Mouse (Mus musculus): ENCODE measurements around the gene Sh3pxd2a.

The Sh3pxd2a gene

DNA sequence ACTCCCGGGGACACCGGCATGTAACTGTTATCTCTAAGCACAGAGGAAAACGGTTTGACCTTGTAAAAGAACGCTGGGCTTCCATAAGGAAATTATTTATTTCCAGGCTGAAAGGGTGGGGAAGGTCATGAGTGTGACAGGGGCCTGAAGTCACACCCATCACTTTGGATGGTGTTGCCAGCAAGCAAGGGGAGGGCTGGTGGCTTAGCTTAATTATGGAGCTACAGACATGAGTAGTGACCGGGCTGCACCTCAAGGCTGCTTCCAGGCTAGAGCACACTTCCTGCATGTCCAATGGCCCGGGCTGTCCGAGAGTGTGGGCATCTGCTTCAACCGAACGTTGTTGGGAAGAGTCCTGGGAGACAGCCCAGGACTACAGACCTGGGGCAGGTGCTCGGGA lies 78.2 kb downstream of the Sh3pxd2a start:
- no peak for DNase-seq (ENCODE audit: extremely low read depth, insufficient read length, low spot score)

- DNase-seq (ENCODE audit: extremely low read depth, insufficient read length, low spot score): no peak
Measured at GRCm38 (mm10) chr19:47384639-47385038, 79.6 kb downstream of the Sh3pxd2a start.

DNA sequence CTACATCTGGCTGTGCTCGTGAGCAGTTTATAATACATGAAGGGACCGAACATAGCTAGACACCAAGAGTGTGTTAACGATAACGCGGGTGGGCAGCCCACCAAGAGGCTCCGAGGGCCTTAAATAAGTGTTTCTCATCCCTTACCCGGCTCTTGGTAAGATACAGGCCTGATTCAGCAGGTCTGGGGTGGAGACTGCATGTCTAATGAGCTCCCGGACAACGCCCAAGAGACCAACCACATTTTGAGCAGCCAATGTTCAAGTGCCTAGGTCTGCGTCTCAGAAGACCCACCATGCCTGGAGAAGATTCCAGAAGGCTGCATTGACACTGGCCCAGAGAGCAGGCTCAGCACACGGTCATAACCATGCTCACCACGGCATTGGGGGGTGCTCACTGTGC lies 80.2 kb downstream of the Sh3pxd2a start:
- no peak for DNase-seq (ENCODE audit: extremely low read depth, insufficient read length, low spot score)

- DNase-seq (ENCODE audit: extremely low read depth, insufficient read length, low spot score): no peak
Measured at GRCm38 (mm10) chr19:47382268-47382667, 81.9 kb downstream of the Sh3pxd2a start.

DNA sequence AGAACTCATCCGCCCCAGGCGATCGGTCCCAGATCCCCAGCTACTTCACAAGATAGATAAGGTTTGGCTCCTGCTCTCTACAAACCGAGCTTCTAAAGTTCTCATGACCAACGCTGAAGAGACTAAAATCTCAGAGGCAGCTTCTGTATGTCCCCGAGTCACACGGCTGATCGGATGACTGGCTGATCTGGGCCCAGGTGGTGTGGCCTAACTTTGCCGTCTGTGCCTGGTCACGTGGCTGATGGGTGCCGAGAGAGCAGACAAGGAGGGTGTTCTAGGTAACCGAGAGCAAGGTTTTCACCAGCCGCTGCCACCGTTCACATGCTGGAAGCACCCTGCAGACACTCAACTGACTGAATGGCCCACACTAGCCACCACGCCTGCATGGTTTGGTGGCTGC lies 83.2 kb downstream of the Sh3pxd2a start:
- DNase-seq (ENCODE audit: extremely low read depth, insufficient read length, low spot score): no peak

GRCm38 (mm10) chr19:47379141-47379540 lies 85.1 kb downstream of the Sh3pxd2a start:
- peak; percentile 39 for DNase-seq (ENCODE audit: extremely low read depth, insufficient read length, low spot score)

DNA sequence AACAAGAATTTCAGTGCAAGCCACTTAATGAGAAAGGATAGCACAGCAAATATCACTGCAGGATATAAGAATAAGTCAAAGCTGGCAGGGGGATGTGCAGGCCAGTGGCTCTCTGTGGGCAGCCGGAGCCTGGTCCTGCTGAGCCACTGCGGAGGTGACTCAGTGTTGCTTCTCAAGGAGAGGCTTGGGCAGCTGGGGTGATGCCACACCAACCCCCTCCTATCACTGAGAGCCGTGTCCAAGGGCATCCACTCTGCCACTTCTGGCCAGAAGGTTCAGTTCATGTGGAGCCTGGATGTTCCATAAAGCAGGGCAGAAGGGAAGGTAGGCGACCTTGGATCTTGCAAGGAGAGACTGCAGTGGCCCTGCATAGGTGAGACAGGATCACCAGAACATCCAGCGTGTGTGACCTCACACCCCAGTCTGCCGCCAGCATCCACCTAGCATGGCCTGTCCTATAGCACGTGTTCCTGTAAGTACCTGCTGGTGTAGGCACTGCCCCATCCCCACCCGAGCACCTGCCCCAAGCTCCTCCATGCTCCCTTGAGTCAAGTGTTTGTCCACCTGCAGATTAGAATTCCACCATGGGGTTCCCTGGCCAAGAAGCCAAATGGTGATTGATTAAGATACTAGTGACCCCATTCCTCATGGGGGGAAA lies 89.2 kb downstream of the Sh3pxd2a start:
- no peak for DNase-seq (ENCODE audit: extremely low read depth, insufficient read length, low spot score)

GRCm38 (mm10) chr19:47374440-47374839 lies 89.8 kb downstream of the Sh3pxd2a start:
- no peak for DNase-seq (ENCODE audit: extremely low read depth, insufficient read length, low spot score)

- DNase-seq (ENCODE audit: extremely low read depth, insufficient read length, low spot score): no peak
Measured at GRCm38 (mm10) chr19:47372044-47372443, 92.2 kb downstream of the Sh3pxd2a start.

DNA sequence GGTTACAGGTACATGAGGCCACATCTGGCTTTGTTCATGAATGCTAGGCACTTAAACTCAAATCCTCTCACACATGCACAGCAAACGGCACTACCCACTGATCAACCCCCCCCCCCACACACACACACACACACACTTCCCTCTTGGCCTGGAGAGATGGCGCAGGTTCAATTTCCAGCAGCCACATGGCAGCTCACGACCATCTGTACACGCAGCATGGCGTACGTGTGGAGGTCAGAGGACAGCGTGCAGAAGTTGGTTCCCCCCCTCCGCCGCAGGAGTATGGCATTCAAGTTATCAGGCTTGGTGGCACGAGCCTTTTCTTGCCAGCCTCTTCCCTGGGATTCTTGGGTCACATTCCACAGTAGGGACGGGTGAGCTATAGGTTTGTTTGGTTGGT lies 92.7 kb downstream of the Sh3pxd2a start:
- no peak for DNase-seq (ENCODE audit: extremely low read depth, insufficient read length, low spot score)

GRCm38 (mm10) chr19:47369008-47369407 lies 95.2 kb downstream of the Sh3pxd2a start:
- DNase-seq (ENCODE audit: extremely low read depth, insufficient read length, low spot score): no peak

GRCm38 (mm10) chr19:47367271-47367879 lies 96.8 kb downstream of the Sh3pxd2a start:
- DNase-seq (ENCODE audit: extremely low read depth, insufficient read length, low spot score): no peak

GRCm38 (mm10) chr19:47366576-47366975 lies 97.6 kb downstream of the Sh3pxd2a start:
- no peak for DNase-seq (ENCODE audit: extremely low read depth, insufficient read length, low spot score)

- no peak for DNase-seq (ENCODE audit: extremely low read depth, insufficient read length, low spot score)
Measured at GRCm38 (mm10) chr19:47363086-47363668, 101.0 kb downstream of the Sh3pxd2a start.

DNA sequence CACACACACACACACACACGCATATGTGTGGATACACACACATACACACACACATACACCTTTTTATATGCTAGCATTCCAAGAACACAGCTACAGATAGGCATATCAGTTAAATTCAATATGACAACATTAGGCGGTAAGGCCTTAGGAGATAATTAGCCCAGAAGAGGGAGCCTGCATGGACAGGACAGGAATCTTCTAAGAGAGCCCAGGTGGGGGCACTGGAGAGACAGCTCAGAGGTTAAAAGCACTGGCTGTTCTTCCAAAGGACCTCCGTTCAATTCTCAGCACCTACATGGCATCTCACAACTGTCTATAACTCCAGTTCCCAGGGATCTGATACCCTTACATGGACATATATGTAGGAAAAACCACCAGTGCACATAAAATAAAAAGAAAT lies 103.3 kb downstream of the Sh3pxd2a start:
- DNase-seq (ENCODE audit: extremely low read depth, insufficient read length, low spot score): no peak

GRCm38 (mm10) chr19:47360017-47360416 lies 104.2 kb downstream of the Sh3pxd2a start:
- no peak for DNase-seq (ENCODE audit: extremely low read depth, insufficient read length, low spot score)

- DNase-seq (ENCODE audit: extremely low read depth, insufficient read length, low spot score): no peak
Measured at GRCm38 (mm10) chr19:47359166-47359931, 104.9 kb downstream of the Sh3pxd2a start.

DNA sequence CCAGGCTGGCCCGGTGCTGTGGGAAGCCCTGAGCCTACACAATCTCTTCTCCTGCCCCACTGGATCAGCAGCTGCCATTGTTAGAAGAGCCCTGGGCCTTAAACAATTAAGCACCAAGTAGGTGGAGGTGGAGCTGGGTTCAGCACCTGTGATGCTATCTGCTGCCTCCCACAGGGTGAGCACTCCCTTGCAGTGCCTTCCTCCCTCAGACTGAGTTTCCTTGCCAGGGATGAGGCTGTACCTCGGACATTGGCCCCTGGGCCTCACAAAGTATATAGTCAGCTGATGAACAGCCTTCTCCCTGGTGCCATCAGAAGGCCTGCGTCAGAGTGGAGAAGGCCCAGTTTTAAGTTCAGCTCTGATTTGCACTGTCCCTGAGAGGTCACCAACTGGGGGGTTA lies 106.9 kb downstream of the Sh3pxd2a start:
- DNase-seq (ENCODE audit: extremely low read depth, insufficient read length, low spot score): no peak

- peak; percentile 45 for DNase-seq (ENCODE audit: extremely low read depth, insufficient read length, low spot score)
Measured at GRCm38 (mm10) chr19:47356188-47356857, 107.9 kb downstream of the Sh3pxd2a start.

DNA sequence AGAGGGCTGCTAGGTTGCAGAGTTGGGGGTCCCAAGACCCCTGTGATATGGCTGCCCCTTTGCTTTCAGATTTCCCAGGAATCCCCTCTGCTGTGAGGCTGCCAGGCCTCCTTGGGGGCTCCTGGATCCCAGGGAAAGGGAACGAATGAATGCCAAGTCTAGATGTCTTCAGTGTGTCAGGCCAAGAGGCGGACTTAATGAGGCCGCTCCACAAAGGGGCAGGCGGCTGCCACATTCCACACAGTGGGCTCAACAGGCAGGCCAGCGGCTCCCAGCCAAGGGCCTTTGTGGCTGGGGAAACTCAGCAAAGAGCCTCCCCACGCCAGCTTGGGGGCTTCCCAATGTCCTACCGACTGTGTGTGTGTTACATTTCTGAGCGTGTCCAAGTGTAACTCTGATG lies 109.7 kb downstream of the Sh3pxd2a start:
- no peak for DNase-seq (ENCODE audit: extremely low read depth, insufficient read length, low spot score)

DNA sequence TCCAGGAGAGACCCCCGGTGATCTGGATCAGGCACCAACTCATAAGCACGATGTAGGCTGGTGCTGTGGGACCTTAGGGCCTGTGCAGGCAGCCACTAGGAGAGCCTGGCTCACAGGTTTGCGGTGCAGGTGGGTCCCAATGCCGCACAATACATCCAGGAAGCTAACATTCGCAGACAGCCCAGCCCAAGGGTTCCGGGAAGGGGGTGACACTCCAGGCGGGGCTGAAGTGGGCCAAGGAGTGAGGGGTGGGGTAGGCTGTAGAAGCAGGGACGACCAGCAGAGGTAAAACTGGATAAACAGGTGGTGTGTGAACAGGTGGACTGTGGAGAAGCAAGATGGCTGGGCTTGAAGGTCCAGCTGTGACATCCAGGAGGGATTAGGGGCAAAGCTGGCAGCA lies 115.2 kb downstream of the Sh3pxd2a start:
- no peak for DNase-seq (ENCODE audit: extremely low read depth, insufficient read length, low spot score)
